9 mouse cellular contexts compared by ENCODE assay signal in the genomic region with DNA sequence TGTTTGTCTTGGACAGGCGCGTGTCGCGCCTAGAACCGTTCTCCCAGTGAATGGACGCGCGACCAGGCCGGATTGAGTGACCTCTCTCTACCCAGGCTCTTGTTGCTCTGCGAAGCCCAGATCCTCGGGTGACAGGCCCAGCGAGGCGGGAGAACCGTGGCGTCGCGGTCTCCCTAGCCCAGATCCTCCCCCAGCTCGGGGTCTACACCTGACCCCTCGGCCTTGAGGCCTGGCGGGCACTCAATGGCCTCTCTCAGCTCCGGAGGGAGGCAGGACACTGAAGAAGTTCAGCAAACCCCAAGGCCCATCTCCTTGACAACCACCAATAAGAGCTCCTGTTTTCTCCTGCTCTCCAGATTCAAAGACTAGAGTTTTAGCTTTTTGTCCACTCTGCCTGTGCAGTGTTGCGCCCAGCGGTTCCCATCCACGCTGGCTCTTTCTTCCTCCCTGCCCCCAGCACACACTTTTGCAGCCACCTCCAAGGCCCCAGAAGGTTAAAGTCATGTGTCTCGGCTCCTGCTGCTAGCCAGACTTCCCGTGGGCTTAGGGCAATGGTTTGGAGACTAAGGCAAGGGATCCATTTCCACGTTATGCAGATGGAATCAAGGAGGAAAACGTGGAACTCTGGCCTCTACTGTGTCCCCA. TPM values are rescaled to one million over a fixed set of nuclear protein-coding genes. Genes with fewer than 3 reads are reported as not detected.
DNase-seq lines count a peak whose midpoint lies in the region; ATAC-seq lines count a peak whose summit lies in the region.
"Had no signal": no experiment of that assay in that cellular context is flagged by ENCODE, and none has a peak within 500 bp of the region (broad histone marks: within the 10 kb centered on the region; RNA-seq: fewer than 3 reads in every experiment).

No protein-coding gene starts in this region.

- no peak for ATAC-seq in heart, embryonic 13.5 days (ENCODE audit: extremely low read depth, insufficient number of reproducible peaks, low FRiP score, low TSS enrichment)
- ATAC-seq in forebrain, embryonic 14.5 days: peak; percentile 5; the same call in 1 of the 2 replicates

- 28% methylated on average over 28 of the region's 28 CpGs for whole genome bisulfite sequencing in heart, embryonic 13.5 days
- 14% methylated on average over 28 of the region's 28 CpGs for WGBS in forebrain, embryonic 14.5 days

- no peak for DNase-seq in heart, postnatal 36 days
- peak; percentile 13 for DNase-seq in ZHBTc4 (ENCODE audit: low read depth, low spot score)
- peak; percentile 28 for DNase-seq in forebrain, embryonic 14.5 days (ENCODE audit: low spot score)
- peak; percentile 29 for DNase-seq in mesoderm, embryonic 11.5 days (ENCODE audit: low read depth, low spot score)
- DNase-seq in spleen, postnatal 4 days (ENCODE audit: low spot score in 2 of 2): no peak
- DNase-seq in right cerebral cortex, adult 2 months (ENCODE audit: low spot score in 2 of 2): no peak
- DNase-seq in thymus, postnatal 36 days: no peak

- H3K9ac ChIP-seq in heart, embryonic 13.5 days: peak overlapping the region; percentile 37; the same call in 1 of the 2 replicates
- 0 out of 2 replicates have a peak overlapping the region, but pooled peaks have one; percentile 70 for H3K9ac ChIP-seq in forebrain, embryonic 14.5 days (ENCODE audit: low read length)

- H3K27ac ChIP-seq in heart, embryonic 13.5 days (replicated peaks): no peak overlapping the region
- no peak overlapping the region for H3K27ac ChIP-seq in forebrain, embryonic 14.5 days (ENCODE audit: low read depth, low read length)
- H3K27ac ChIP-seq: macrophage had no signal

- 0 out of 2 replicates have a peak, but pooled peaks cover 3% of the 10 kb centered on the region for H3K36me3 ChIP-seq in heart, embryonic 13.5 days
- peaks cover 5% of the 10 kb centered on the region; the same call in 1 of the 2 replicates for H3K36me3 ChIP-seq in forebrain, embryonic 14.5 days (ENCODE audit: control insufficient read depth, insufficient read depth, low read length)

- peaks cover 26% of the 10 kb centered on the region for H3K4me1 ChIP-seq in heart, embryonic 13.5 days
- peaks cover 8% of the 10 kb centered on the region for H3K4me1 ChIP-seq in forebrain, embryonic 14.5 days (ENCODE audit: control insufficient read depth, insufficient read depth, low read length)

- peaks cover 76% of the 10 kb centered on the region for H3K27me3 ChIP-seq in heart, embryonic 13.5 days (replicated peaks)
- peaks cover 20% of the 10 kb centered on the region; the same call in 1 of the 2 replicates for H3K27me3 ChIP-seq in forebrain, embryonic 14.5 days (replicated peaks; ENCODE audit: control insufficient read depth, insufficient read depth, low read length)

- intact Hi-C loops in heart, postnatal 36 days (cut with DNase I): no loop called here

- no peaks in the 10 kb centered on the region for H3K9me3 ChIP-seq in heart, embryonic 13.5 days
- H3K9me3 ChIP-seq in forebrain, embryonic 14.5 days (replicated peaks; ENCODE audit: control insufficient read depth, low read length): no peaks in the 10 kb centered on the region

- peak overlapping the region; percentile 97 for H3K4me2 ChIP-seq in heart, embryonic 13.5 days
- peak overlapping the region; percentile 80 for H3K4me2 ChIP-seq in forebrain, embryonic 14.5 days (ENCODE audit: low read length)

- 0 out of 2 replicates have a peak overlapping the region, but pooled peaks have one; percentile 75 for H3K4me3 ChIP-seq in heart, embryonic 13.5 days
- H3K4me3 ChIP-seq in forebrain, embryonic 14.5 days (ENCODE audit: low read depth, low read length): peak overlapping the region; percentile 68

RNA-seq across cellular contexts. Expression of a gene that starts 0.9 kb away (rescaled TPM):
- 9.1 and 11.0 TPM in 2 replicates for polyA plus RNA-seq in heart, embryonic 13.5 days (2015; fragmentation: Nextera tagmentation; extraction: Ambion mirVana)
- 1 to 10 TPM; 1.3 TPM for total RNA-seq in heart, postnatal 36 days (2021)
- 8.2 and 13.6 TPM in 2 replicates for polyA plus RNA-seq in forebrain, embryonic 14.5 days (2014; fragmentation: Nextera tagmentation; extraction: Ambion mirVana)
- polyA plus RNA-seq: macrophage had no signal

RNA-seq across cellular contexts. Expression of a gene that starts 53.6 kb away (rescaled TPM):
- polyA plus RNA-seq in heart, embryonic 13.5 days (2015; fragmentation: Nextera tagmentation; extraction: Ambion mirVana): 0.14 and 0.41 TPM in 2 replicates
- not detected for total RNA-seq in heart, postnatal 36 days (2021)
- polyA plus RNA-seq in forebrain, embryonic 14.5 days (2014; fragmentation: Nextera tagmentation; extraction: Ambion mirVana): 194 and 262 TPM in 2 replicates
- polyA plus RNA-seq: macrophage had no signal

Comparison
In these comparisons a context has a peak if more than half of its experiments do, and no peak if none do; other contexts are left out.
1. DNase-seq: peak in ZHBTc4 (single experiment), forebrain, embryonic 14.5 days (single experiment) and mesoderm, embryonic 11.5 days (single experiment); none in heart, postnatal 36 days (0 of 2), spleen, postnatal 4 days (0 of 2), right cerebral cortex, adult 2 months (0 of 2) and thymus, postnatal 36 days (0 of 2).
2. RNA of a gene that starts 53.6 kb away (polyA plus RNA-seq): 194 to 262 TPM in forebrain, embryonic 14.5 days; 0.14 to 0.41 TPM in heart, embryonic 13.5 days; every median in the first group is over 100 times any median in the second.